Mouse (Mus musculus): ENCODE measurements around the gene Lhx3. TPM values are rescaled to one million over a fixed set of nuclear protein-coding genes. Genes with fewer than 3 reads are reported as not detected.

Gene Lhx3
- polyA plus RNA-seq, 2 experiments from 2014 or later: not detected

GRCm38 (mm10) chr2:26201926-26202848 is 5.9 kb downstream of the Lhx3 start:
- ATAC-seq: no peak

GRCm38 (mm10) chr2:26198488-26198887 is 9.6 kb downstream of the Lhx3 start:
- no peak for ATAC-seq

DNA sequence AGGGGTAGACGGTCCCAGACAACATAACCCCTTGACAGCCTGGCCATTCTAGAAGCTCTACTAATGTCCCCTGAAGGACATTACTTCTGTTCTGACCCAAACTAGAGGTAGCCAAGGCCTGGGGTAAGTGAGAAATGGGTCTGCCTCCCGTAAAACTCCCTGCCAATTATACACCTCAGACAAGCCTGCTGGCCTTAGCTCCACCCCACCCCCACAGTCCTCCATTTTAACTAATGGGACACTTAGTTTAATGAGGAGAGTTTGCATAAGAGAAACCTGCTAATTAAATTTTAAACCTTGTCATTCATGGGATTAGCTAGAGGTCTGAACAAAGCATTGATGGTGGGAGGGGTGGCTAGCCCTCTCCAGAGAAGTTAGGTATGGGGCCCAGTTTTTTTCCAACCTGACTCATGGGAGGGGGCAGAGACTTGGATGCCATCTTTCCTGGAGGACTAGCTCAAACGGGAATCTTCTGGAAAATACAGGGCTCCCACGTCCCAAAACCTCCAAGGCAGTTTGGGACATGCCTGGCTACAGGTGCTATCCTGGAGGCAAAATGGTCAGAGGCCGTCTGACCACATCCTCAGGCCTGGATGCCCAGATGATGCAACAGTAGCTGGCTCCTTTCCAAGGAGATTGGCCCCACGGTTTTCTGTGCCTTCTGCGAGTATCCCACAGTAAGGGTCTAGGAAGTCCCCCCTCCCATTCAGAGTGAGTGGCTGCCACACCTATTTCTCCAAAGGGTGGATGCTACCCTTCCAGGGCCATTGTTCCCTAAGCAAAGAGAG is 13.3 kb downstream of the Lhx3 start:
- no peak for ATAC-seq

DNA sequence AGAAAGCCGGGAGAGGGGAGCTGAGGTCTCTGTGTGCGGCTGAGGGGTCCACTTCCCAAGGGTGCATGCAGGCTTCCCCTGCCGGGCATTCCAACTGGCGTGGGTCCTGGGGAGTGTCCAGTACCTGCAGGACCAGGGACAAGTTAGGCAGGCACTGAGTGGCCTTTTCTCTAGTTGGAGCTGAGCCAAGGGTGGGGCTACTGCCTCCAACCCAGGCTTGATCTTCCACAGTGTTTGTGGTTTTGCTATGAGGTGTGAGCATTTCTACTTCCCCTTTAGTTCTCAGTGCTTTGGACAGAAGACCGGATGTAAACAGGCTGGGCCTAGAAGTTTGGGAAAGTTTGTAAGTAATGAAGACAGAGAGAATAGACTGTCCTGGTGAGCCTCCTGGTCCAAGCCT is 19.6 kb downstream of the Lhx3 start:
- no peak for ATAC-seq

DNA sequence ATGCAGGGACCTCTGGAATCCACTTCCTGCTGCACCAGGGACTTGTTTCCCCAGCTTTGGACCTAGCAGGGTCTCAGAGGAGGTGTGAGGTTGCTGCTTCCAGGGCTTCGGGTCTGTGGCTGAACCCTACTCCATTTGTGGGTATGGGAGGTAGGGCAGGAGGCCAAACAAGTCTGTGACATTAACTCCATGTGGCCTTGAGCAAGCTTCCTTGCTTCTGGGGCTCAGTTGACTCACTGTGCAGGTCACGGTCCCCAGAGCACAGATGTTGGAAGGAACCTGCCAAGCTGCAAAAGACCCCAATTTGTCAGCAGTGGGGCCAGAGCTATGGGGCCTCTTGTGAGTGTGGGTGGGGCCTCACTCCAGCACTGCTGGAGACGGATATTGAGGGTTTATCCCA is 23.7 kb downstream of the Lhx3 start:
- no peak for ATAC-seq

- no peak for ATAC-seq
These were observed 25.4 kb downstream of the Lhx3 start for GRCm38 (mm10) chr2:26182646-26183045.

DNA sequence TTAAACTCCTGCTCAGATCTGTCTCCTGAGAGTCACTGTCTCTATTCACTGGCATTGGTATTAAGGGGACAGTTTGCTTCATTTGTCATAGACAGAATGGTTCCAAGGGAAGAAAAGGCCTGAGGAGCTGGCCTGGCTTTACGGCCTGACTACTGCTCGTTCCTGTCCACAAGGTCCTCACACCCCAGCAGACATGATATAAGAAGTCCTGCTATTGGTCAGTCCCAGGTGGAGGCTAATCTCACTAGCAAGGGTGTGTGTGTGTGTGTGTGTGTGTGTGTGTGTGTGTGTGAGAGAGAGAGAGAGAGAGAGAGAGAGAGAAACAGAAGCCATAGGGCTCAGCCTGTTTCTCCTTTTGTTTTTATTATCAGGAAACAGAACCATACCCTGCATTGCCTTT is 30.9 kb downstream of the Lhx3 start:
- no peak for ATAC-seq

DNA sequence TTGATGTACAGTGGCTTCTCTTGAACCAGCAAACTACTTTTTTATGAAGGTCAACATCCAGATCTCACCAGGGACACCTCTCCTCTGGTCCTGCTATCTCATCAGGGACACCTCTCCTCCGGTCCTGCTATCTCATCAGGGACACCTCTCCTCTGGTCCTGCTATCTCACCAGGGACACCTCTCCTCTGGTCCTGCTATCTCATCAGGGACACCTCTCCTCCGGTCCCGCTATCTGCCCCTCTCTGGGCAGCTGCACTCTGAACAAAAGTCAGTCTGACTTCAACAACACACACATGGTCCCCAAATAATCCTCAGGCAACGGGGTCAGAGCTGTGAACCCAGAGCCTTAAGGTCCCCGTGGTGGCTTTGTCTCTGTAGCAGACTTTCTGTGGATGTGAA is 31.4 kb downstream of the Lhx3 start:
- ATAC-seq: no peak

GRCm38 (mm10) chr2:26175191-26175590 is 32.9 kb downstream of the Lhx3 start:
- ATAC-seq: no peak

GRCm38 (mm10) chr2:26172166-26172565 is 35.9 kb downstream of the Lhx3 start:
- no peak for ATAC-seq

DNA sequence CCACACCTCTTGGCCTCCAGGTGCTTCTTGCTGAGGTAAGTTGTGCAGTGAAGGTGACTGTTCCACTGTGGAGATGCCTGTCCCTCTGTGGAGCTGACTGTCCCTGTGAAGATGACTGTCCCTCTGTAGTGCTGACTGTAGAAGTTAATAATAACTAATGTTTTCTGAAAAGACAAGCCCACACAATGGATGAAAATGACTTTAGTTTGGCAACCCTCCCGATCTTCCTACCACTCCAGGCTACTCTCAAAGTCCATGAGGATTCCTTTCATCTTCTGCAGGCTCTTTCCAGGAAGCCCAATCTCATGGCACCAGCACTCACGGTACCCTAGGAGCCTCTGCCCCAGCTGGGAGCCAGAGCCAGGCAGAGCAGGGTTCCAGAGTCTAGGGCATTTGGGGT is 37.7 kb downstream of the Lhx3 start:
- no peak for ATAC-seq

- ATAC-seq: no peak
These were observed 39.1 kb downstream of the Lhx3 start for GRCm38 (mm10) chr2:26168843-26169579.

DNA sequence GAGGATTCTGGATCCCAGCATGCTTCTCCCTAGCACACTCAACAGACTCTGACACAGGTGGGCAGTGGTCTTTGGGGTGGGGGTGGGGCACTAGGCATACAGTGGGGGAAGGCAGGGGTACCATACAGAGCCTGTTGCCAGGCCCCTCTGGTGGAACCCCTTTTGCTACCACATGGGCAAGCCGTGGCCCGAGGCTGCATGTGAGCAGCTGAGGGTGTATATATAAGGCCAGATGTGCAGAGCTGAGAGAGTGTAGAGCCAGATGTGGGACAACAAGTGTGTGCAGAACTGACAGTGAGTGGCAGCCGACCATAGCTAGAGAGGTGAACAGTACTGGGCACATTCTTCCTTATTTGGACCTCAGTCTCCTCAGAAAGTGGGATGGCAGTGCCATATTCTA is 41.2 kb downstream of the Lhx3 start:
- ATAC-seq: no peak

DNA sequence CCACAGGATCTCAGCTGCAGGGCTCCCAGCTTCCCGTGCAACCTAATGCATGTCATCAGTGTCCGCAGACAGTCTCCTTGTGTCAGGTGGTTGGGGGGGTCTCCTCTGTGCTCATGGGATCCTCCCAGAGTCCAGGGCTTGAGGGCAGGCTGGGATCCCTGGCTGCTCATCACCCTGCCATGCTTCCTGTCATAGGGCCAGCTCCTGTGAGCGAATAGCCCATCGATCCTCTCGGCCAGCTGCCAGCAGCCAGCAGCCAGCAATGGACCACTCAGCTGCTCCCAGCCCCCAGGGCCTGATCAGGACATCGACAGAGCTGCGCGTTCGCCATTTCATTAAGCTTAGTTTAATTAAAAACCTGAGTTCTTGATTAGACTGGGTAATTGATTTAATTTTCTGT is 50.0 kb downstream of the Lhx3 start:
- no peak for ATAC-seq

- no peak for ATAC-seq
These were observed 51.7 kb downstream of the Lhx3 start for GRCm38 (mm10) chr2:26156191-26156977.

DNA sequence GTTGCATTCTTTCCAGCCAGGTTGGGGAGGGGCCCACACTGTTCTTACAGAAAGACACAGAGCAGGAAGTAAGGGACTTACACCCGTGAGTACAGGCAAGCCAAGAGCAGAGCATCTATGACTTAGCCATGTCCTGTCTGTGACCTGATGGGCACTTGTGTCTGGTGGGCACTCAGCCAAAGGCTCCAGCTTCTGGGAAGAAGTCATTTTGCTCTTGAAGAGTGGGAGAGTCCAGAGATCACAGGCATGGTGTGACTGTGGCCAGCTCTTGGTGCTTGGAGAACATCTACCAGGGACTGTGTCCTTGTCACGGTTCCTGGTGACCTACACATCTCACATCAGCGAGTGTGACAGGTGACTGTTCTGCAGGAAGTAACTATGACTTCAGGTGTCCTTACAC is 52.4 kb downstream of the Lhx3 start:
- ATAC-seq: no peak

GRCm38 (mm10) chr2:26154586-26154985 is 53.5 kb downstream of the Lhx3 start:
- ATAC-seq: no peak

- ATAC-seq: peak; percentile 39
These were observed 54.2 kb downstream of the Lhx3 start for GRCm38 (mm10) chr2:26153909-26154340.

DNA sequence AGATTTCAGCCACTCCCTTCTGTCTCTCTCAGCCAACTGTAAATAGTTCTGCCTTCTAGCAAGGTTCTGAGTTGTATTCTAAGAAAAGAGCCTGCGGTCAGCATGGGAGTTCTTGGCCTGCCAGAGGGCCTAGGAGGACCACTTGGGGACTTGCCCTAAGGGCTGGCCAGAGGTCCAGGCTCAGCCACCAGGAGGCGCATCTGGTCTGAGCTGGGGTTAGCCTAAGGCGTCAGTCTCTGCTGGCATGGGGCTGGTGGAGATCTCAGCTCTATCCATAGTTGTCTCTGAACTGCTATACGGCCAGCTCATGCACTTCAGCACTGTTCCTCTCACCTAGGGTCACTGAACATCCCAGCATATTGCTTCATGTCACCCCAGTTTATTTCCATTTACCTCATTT is 54.8 kb downstream of the Lhx3 start:
- ATAC-seq: no peak
